Mouse (Mus musculus) liver, postnatal 0 days (tissue): ENCODE results near the gene Scly. TPM values are rescaled to one million over a fixed set of nuclear protein-coding genes. Genes with fewer than 3 reads are reported as not detected.

Experiments used
- ATAC-seq: fragments of 200-750 bp; cut with Nextera tagmentation; 2 replicates; pipeline ENCODE4 v1.8.0; 2017; ENCODE audit warnings: mild to moderate bottlenecking, moderate library complexity
- DNase-seq: peaks from one replicate; pipeline ENCODE4 v3.0.0-alpha.2; 2016
- H3K27ac ChIP-seq: fragments of 300-500 bp; sonication (generic); 2 replicates; pipeline ENCODE4 v1.5.1; 2014; ENCODE audit warnings: antibody characterized with exemption, moderate library complexity, mild to moderate bottlenecking, low read depth
- H3K27me3 ChIP-seq: fragments of 300-500 bp; sonication (generic); 2 replicates; pipeline ENCODE4 v1.6.1; 2014; ENCODE audit warnings: low read length, control low read depth, mixed read lengths; ENCODE audit not compliant: insufficient read depth
- H3K36me3 ChIP-seq: fragments of 300-500 bp; sonication (generic); replicated peaks from 2 replicates; pipeline ENCODE4 v1.6.1; 2014; ENCODE audit warnings: mild to moderate bottlenecking, control low read depth, low read length, moderate library complexity, mixed read lengths; ENCODE audit not compliant: insufficient read depth
- H3K4me1 ChIP-seq: fragments of 300-500 bp; sonication (generic); 2 replicates; pipeline ENCODE4 v1.6.1; 2014; ENCODE audit warnings: antibody characterized with exemption, mild to moderate bottlenecking, control low read depth; ENCODE audit not compliant: insufficient read depth
- H3K4me2 ChIP-seq: fragments of 300-500 bp; sonication (generic); 2 replicates; pipeline ENCODE4 v1.6.1; 2014; ENCODE audit warnings: low read depth, mild to moderate bottlenecking, low read length, moderate library complexity, mixed read lengths
- H3K4me3 ChIP-seq: fragments of 300-500 bp; sonication (generic); 2 replicates; pipeline ENCODE4 v1.5.1; 2014; ENCODE audit warnings: low read depth, low read length
- H3K9ac ChIP-seq: fragments of 300-500 bp; sonication (generic); replicated peaks from 2 replicates; pipeline ENCODE4 v1.6.1; 2014; ENCODE audit warnings: mild to moderate bottlenecking, moderate library complexity
- H3K9me3 ChIP-seq: fragments of 300-500 bp; sonication (generic); 2 replicates; pipeline ENCODE4 v1.6.1; 2016; ENCODE audit warnings: mild to moderate bottlenecking, control low read depth, low read length, mixed read lengths
- CTCF ChIP-seq: sonication (generic); IDR thresholded peaks from 2 replicates; pipeline ENCODE4 v1.5.1; 2016; ENCODE audit warnings: antibody characterized with exemption, low read depth
- EP300 ChIP-seq: IDR thresholded peaks from 2 replicates; pipeline ENCODE4 v1.6.1; 2016; ENCODE audit warnings: antibody characterized with exemption, low read depth, mild to moderate bottlenecking
- WGBS: fragments of 180-500 bp; shearing (Covaris S2); extraction: QIAGEN DNeasy Blood & Tissue Kit; methylation state at CpG from one replicate; pipeline ENCODE4 v1.1.7; 2014; ENCODE audit not compliant: insufficient replicate concordance; 5-methylcytosine and 5-hydroxymethylcytosine counted together
- polyA plus RNA-seq: library from polyadenylated mRNA; unstranded; fragments of >200 nt; fragmentation: Nextera tagmentation; extraction: Ambion mirVana; gene quantifications from 2 replicates; pipeline ENCODE4 v1.2.1, GENCODE M21; 2015

Gene Scly
- polyA plus RNA-seq, 1 experiment from 2014 or later = 26.5 TPM

DNA sequence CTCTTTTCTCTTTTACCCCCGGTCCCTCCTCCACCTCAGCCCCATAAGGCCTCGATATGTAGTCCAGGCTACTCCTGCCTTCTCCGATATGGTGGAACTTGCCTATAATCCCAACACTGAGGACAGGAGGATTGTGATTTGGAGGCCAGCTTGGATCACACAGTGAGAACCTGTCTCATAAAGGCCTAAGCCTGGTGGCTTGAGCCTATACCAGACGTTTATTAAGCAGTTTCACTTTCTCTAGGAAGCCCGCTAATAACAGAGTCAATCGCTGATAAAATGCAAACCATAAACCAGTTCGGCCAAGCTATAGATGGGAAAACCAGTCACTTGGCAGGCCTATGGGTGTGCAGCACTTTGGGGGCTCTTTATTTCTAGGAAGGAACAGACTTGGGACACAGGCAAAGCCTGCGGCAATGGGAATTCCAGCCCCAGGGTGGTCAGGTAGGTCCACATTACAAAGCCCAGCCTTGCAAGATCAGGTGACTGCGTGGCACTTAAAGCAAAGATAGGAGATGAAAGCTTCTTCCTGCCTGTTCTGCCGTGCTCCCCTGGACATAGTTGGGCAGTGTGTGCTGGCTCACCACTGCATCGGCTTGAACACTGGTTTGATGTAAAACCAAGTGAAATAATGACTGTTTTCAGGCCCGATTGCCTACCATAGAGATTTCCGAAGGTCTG is 1.0 kb downstream of the Scly start:
- Histone ChIP-seq H3K4me3 (peak overlapping the region; percentile 97), H3K9ac (peak overlapping the region; percentile 96), H3K27ac (peak overlapping the region; percentile 56), H3K4me2 (peak overlapping the region; percentile 93), H3K27me3 (no peaks in the 10 kb centered on the region), H3K36me3 (peaks cover 19% of the 10 kb centered on the region), H3K9me3 (no peaks in the 10 kb centered on the region), H3K4me1 (peaks cover 42% of the 10 kb centered on the region)
- 50% methylated on average over 13 of the region's 13 CpGs for WGBS
- ATAC-seq (no peak), DNase-seq (no peak)
- no peak for TF ChIP-seq CTCF
- TF ChIP-seq EP300 = no peak

GRCm38 (mm10) chr1:91299707-91300426 is 1.7 kb downstream of the Scly start:
- no peak for ATAC-seq
- Histone ChIP-seq H3K9me3 (no peaks in the 10 kb centered on the region), H3K4me3 (peak overlapping the region; percentile 97), H3K36me3 (peaks cover 23% of the 10 kb centered on the region), H3K4me1 (peaks cover 42% of the 10 kb centered on the region), H3K4me2 (peak overlapping the region; percentile 93), H3K9ac (peak overlapping the region; percentile 96; the same call in 1 of the 2 replicates), H3K27me3 (no peaks in the 10 kb centered on the region), H3K27ac (peak overlapping the region; percentile 56)
- whole genome bisulfite sequencing = 51% methylated on average over 5 of the region's 5 CpGs
- DNase-seq = peak; percentile 64
- TF ChIP-seq CTCF = no peak
- no peak for TF ChIP-seq EP300

DNA sequence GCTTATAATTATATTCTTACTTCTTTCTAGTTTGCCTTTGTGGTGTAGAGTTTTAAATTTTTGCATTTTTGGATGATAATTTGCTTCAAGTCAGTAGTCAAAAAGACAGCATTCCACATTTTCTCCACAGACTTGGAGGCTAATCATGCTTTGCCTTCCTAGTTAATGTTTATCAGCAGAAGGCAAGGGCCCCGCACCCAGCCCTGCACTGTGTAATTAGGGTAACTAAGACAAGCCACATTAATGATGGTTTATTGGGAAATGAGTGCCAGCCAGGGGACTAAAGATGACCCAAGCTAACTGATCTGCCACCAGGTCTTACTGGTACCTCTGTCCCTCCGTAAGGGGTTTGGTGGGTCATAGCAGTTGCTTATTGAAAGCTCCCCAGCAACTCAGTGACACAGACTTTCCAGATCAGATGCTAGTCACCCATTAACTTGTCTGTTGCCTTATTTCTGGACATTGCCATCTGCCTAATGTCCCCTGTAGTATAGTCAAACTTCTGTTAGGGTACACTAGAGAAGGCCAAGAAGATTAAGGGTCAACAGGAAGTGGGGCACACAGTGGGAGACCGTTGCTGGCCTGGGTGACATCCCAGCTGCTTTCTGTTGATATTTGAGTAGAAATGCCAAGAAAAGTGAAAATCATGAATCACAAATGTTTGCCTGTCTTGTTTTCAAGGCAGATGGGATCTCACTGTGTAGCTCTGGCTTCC is 3.2 kb downstream of the Scly start:
- WGBS = 54% methylated on average over 3 of the region's 3 CpGs
- H3K36me3 ChIP-seq = peaks cover 35% of the 10 kb centered on the region
- TF ChIP-seq EP300 (no peak), CTCF (no peak)
- H3K27me3 ChIP-seq = no peaks in the 10 kb centered on the region
- DNase-seq (peak; percentile 48), ATAC-seq (no peak; the same call in 1 of the 2 replicates)
- H3K4me3 ChIP-seq = no peak overlapping the region
- no peak overlapping the region for H3K9ac ChIP-seq
- H3K9me3 ChIP-seq = no peaks in the 10 kb centered on the region
- peak overlapping the region; percentile 84 for H3K27ac ChIP-seq
- peak overlapping the region; percentile 54 for H3K4me2 ChIP-seq
- H3K4me1 ChIP-seq = peaks cover 42% of the 10 kb centered on the region

GRCm38 (mm10) chr1:91302021-91302420 is 3.9 kb downstream of the Scly start:
- Histone ChIP-seq H3K4me3 (no peak overlapping the region), H3K4me2 (peak overlapping the region; percentile 54; the same call in 1 of the 2 replicates), H3K9ac (0 out of 2 replicates have a peak overlapping the region, but pooled peaks have one; percentile 16), H3K27me3 (no peaks in the 10 kb centered on the region), H3K4me1 (peaks cover 42% of the 10 kb centered on the region), H3K27ac (peak overlapping the region; percentile 84), H3K9me3 (no peaks in the 10 kb centered on the region), H3K36me3 (peaks cover 37% of the 10 kb centered on the region)
- TF ChIP-seq CTCF = no peak
- no peak for TF ChIP-seq EP300
- DNase-seq (no peak), ATAC-seq (no peak)
- 80% methylated on average over 3 of the region's 3 CpGs for WGBS

GRCm38 (mm10) chr1:91304621-91305020 is 6.5 kb downstream of the Scly start:
- Histone ChIP-seq H3K27ac (no peak overlapping the region), H3K4me1 (peaks cover 28% of the 10 kb centered on the region), H3K9ac (no peak overlapping the region), H3K4me2 (no peak overlapping the region), H3K27me3 (no peaks in the 10 kb centered on the region), H3K36me3 (peaks cover 60% of the 10 kb centered on the region), H3K9me3 (no peaks in the 10 kb centered on the region), H3K4me3 (no peak overlapping the region)
- DNase-seq = no peak
- 88% methylated on average over 4 of the region's 4 CpGs for WGBS
- TF ChIP-seq CTCF = no peak
- no peak for TF ChIP-seq EP300
- no peak for ATAC-seq
